In genomic region chr12:69582613-69583269, GRCm38 (mm10) we compare ENCODE assay signal across 7 mouse cellular contexts. TPM values are rescaled to one million over a fixed set of nuclear protein-coding genes. Genes with fewer than 3 reads are reported as not detected.
DNase-seq lines count a peak whose midpoint lies in the region; ATAC-seq and TF ChIP-seq lines count a peak whose summit lies in the region.

Gene Vcpkmt, minus strand, starts transcription at chr12:69583028.

- H3K4me3 ChIP-seq in intestine, postnatal 0 days (ENCODE audit: low read depth, low read length), result peak within 1 kb of the TSS; percentile 76
- H3K4me3 ChIP-seq in midbrain, embryonic 12.5 days, result peak within 1 kb of the TSS; percentile 70
- H3K4me3 ChIP-seq in small intestine, adult 2 months (ENCODE audit: low read depth, low read length), result peak within 1 kb of the TSS; percentile 93

- TF ChIP-seq CTCF in intestine, postnatal 0 days (IDR thresholded peaks at IDR 0.05; ENCODE audit: low read depth), result no peak
- TF ChIP-seq CTCF in small intestine, adult 2 months (IDR thresholded peaks at IDR 0.05; ENCODE audit: extremely low read depth, insufficient read length, insufficient replicate concordance, low read depth, low read length), result no peak

- intact Hi-C loops in left cerebral cortex, postnatal 4 days (cut with DNase I), result loop anchor here (5.0 kb wide), 1 partner anchor 210 kb away; the partner anchor contains the start of genes Arf6 and Gm9887

- under 1% methylated on average over 56 of the region's 56 CpGs for WGBS in intestine, postnatal 0 days
- WGBS in midbrain, embryonic 12.5 days, result under 1% methylated on average over 56 of the region's 56 CpGs
- under 1% methylated on average over 56 of the region's 56 CpGs for WGBS in small intestine, adult 2 months

- no peaks in the 10 kb centered on the region for H3K27me3 ChIP-seq in intestine, postnatal 0 days (replicated peaks; ENCODE audit: control insufficient read depth, insufficient read depth, low read length)
- H3K27me3 ChIP-seq in midbrain, embryonic 12.5 days, result no peaks in the 10 kb centered on the region
- H3K27me3 ChIP-seq in small intestine, adult 2 months (ENCODE audit: control insufficient read depth, insufficient read depth, low read length), result no peaks in the 10 kb centered on the region

- peak; percentile 96 for ATAC-seq in intestine, postnatal 0 days
- ATAC-seq in midbrain, embryonic 12.5 days (ENCODE audit: low FRiP score, low read depth), result peak; percentile 97

- TF ChIP-seq POLR2A in small intestine, adult 2 months (IDR thresholded peaks at IDR 0.05; ENCODE audit: low read depth, low read length), result peak; percentile 79

- H3K4me1 ChIP-seq in intestine, postnatal 0 days (replicated peaks; ENCODE audit: control insufficient read depth, insufficient read depth, low read length), result no peaks in the 10 kb centered on the region
- peaks cover 18% of the 10 kb centered on the region for H3K4me1 ChIP-seq in midbrain, embryonic 12.5 days
- H3K4me1 ChIP-seq in small intestine, adult 2 months (ENCODE audit: control insufficient read depth, insufficient read depth, insufficient read length, low read length), result peaks cover 5% of the 10 kb centered on the region; the same call in 1 of the 2 replicates

- no peaks in the 10 kb centered on the region for H3K9me3 ChIP-seq in intestine, postnatal 0 days (ENCODE audit: control insufficient read depth)
- H3K9me3 ChIP-seq in midbrain, embryonic 12.5 days, result no peaks in the 10 kb centered on the region

- peak; percentile 80 for DNase-seq in adrenal gland, adult 8-10 months
- DNase-seq in embryo, embryonic 9.5 days (ENCODE audit: extremely low spot score), result peak; percentile 88
- peak; percentile 26 for DNase-seq in gonadal fat pad, adult 2 months (ENCODE audit: low read depth)
- DNase-seq in left cerebral cortex, postnatal 4 days, result peak; percentile 89

- H3K36me3 ChIP-seq in intestine, postnatal 0 days (ENCODE audit: control insufficient read depth, insufficient read depth), result peaks cover 29% of the 10 kb centered on the region
- peaks cover 43% of the 10 kb centered on the region for H3K36me3 ChIP-seq in midbrain, embryonic 12.5 days
- H3K36me3 ChIP-seq in small intestine, adult 2 months (ENCODE audit: control insufficient read depth, insufficient read depth, low read length), result peaks cover 33% of the 10 kb centered on the region

- peak within 1 kb of the TSS; percentile 47; the same call in 1 of the 2 replicates for H3K27ac ChIP-seq in intestine, postnatal 0 days (ENCODE audit: low read depth, low read length)
- H3K27ac ChIP-seq in midbrain, embryonic 12.5 days (replicated peaks), result peak within 1 kb of the TSS; percentile 58
- peak within 1 kb of the TSS; percentile 67 for H3K27ac ChIP-seq in small intestine, adult 2 months (ENCODE audit: insufficient read depth, low read depth, low read length)

- peak within 1 kb of the TSS; percentile 74 for H3K9ac ChIP-seq in intestine, postnatal 0 days (ENCODE audit: low read depth, low read length)
- peak within 1 kb of the TSS; percentile 78 for H3K9ac ChIP-seq in midbrain, embryonic 12.5 days (replicated peaks)

- H3K4me2 ChIP-seq in intestine, postnatal 0 days (replicated peaks; ENCODE audit: low read depth), result peak within 1 kb of the TSS; percentile 96
- peak within 1 kb of the TSS; percentile 84 for H3K4me2 ChIP-seq in midbrain, embryonic 12.5 days (replicated peaks)

RNA-seq across cellular contexts. Expression of gene Vcpkmt, which starts in this region (rescaled TPM):
- 10 to 100 TPM; 14.5 to 21.8 (median 18.3) TPM for total RNA-seq in adrenal gland, adult 8-10 months (2022)
- 6.1 and 6.4 TPM in 2 replicates for polyA plus RNA-seq in gonadal fat pad, adult 2 months (2012; rRNA removed)
- 17.5 and 19.4 TPM in 2 replicates for polyA plus RNA-seq in intestine, postnatal 0 days (2015; fragmentation: Nextera tagmentation; extraction: Ambion mirVana)
- total RNA-seq in left cerebral cortex, postnatal 4 days (2021), result 10 to 100 TPM; 17.7 to 19.2 TPM
- polyA plus RNA-seq in midbrain, embryonic 12.5 days (2016; fragmentation: Nextera tagmentation; extraction: Ambion mirVana), result 18.7 and 19.0 TPM in 2 replicates
- polyA plus RNA-seq in small intestine, adult 2 months (2012; rRNA removed), result 4.4 and 7.6 TPM in 2 replicates

Comparison
In these comparisons a context has a peak if more than half of its experiments do, and no peak if none do; other contexts are left out.
1. Peak in every context shown above with its lines: DNase-seq, ATAC-seq, H3K4me3 ChIP-seq and H3K27ac ChIP-seq.
2. DNase-seq: peak in every context shown above with its lines; median percentile 89 in left cerebral cortex, postnatal 4 days; 88 in embryo, embryonic 9.5 days; 80 in adrenal gland, adult 8-10 months; 26 in gonadal fat pad, adult 2 months.